Mouse (Mus musculus) retina, adult 2 months (tissue): ENCODE results near the gene Gm20843.
"Not testable (repeated sequence)": the region's sequence is repeated elsewhere in the genome, so short reads cannot be mapped to it uniquely, and the experiment has no call there.

Experiments
- DNase-seq: peaks from one replicate; pipeline ENCODE4 v3.0.0-alpha.2; 2012; ENCODE audit warnings: low read depth, low spot score

Gene Gm20843

DNA sequence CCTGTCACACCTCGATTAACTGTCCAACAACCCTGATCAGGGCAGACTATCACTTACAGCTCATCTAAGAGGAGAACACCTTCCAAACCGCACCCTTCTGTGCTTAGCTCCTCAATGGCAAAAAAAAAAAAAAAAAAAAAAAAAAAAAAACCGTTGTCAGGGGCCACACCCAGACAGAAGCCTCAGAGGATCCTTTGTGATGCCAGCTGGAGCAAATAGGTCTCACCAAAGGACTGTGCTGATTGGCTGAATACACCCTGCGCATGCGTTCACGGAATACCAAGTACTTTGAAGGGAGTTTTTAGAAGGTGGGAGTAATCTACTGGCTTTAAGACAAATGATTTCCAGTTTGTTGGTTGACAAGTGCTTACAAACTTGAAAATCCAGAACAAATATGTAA lies at the start of gene Gm20843:
TSS of gene Gm20843 (minus strand) at position 101 of the 400 bp plus-strand sequence.
- not testable (repeated sequence) for DNase-seq
